Mouse (Mus musculus): ENCODE measurements around the gene Oaf. TPM values are rescaled to one million over a fixed set of nuclear protein-coding genes. Genes with fewer than 3 reads are reported as not detected.
A peak's percentile ranks its signal among the peaks of the same experiment; 100 is the strongest.

Oaf gene
- polyA plus RNA-seq, 1 experiment from 2014 or later: 89.3 TPM

- peaks cover 46% of the 10 kb centered on the region for H3K36me3 ChIP-seq
- H3K27me3 ChIP-seq: no peaks in the 10 kb centered on the region
- H3K9me3 ChIP-seq: no peaks in the 10 kb centered on the region
- H3K4me3 ChIP-seq: no peak overlapping the region
- H3K27ac ChIP-seq: peak overlapping the region; percentile 32
- H3K9ac ChIP-seq: no peak overlapping the region
- H3K4me2 ChIP-seq (replicated peaks): no peak overlapping the region
- peaks cover 17% of the 10 kb centered on the region for H3K4me1 ChIP-seq
- no peak for ATAC-seq (ENCODE audit: insufficient number of reproducible peaks, insufficient read depth, low FRiP score, low TSS enrichment)
- WGBS: 31% methylated on average over 18 of the region's 18 CpGs
Measured at GRCm38 (mm10) chr9:43221643-43222428, 17.9 kb downstream of the Oaf start.

GRCm38 (mm10) chr9:43210771-43211450 lies 28.8 kb downstream of the Oaf start:
- WGBS: 23% methylated on average over 11 of the region's 11 CpGs
- peaks cover 11% of the 10 kb centered on the region for H3K4me1 ChIP-seq
- ATAC-seq (ENCODE audit: insufficient number of reproducible peaks, insufficient read depth, low FRiP score, low TSS enrichment): no peak
- peaks cover 19% of the 10 kb centered on the region for H3K27me3 ChIP-seq
- H3K9me3 ChIP-seq: no peaks in the 10 kb centered on the region
- no peaks in the 10 kb centered on the region for H3K36me3 ChIP-seq
- no peak overlapping the region for H3K9ac ChIP-seq
- peak overlapping the region; percentile 41 for H3K27ac ChIP-seq
- H3K4me2 ChIP-seq (replicated peaks): 0 out of 2 replicates have a peak overlapping the region, but pooled peaks have one; percentile 24
- no peak overlapping the region for H3K4me3 ChIP-seq

- Histone ChIP-seq H3K9ac (no peak within 1 kb of the TSS), H3K4me1 (peaks cover 18% of the 10 kb centered on the region), H3K36me3 (no peaks in the 10 kb centered on the region), H3K4me2 (replicated peaks) (peak within 1 kb of the TSS; percentile 24), H3K4me3 (no peak within 1 kb of the TSS), H3K27ac (peak within 1 kb of the TSS; percentile 41), H3K27me3 (peaks cover 26% of the 10 kb centered on the region), H3K9me3 (no peaks in the 10 kb centered on the region)
- WGBS: 3% methylated on average over 13 of the region's 13 CpGs
- no peak; the same call in 1 of the 2 replicates for ATAC-seq (ENCODE audit: insufficient number of reproducible peaks, insufficient read depth, low FRiP score, low TSS enrichment)
Measured at GRCm38 (mm10) chr9:43210190-43210682, 29.5 kb downstream of the Oaf start, which contains the start of gene Pou2f3. Pou2f3 (minus strand) TSS chr9:43210369.

GRCm38 (mm10) chr9:43206022-43206390 lies 33.7 kb downstream of the Oaf start:
- Histone ChIP-seq H3K27ac (no peak overlapping the region), H3K36me3 (no peaks in the 10 kb centered on the region), H3K9me3 (no peaks in the 10 kb centered on the region), H3K27me3 (peaks cover 51% of the 10 kb centered on the region), H3K9ac (no peak overlapping the region), H3K4me1 (peaks cover 22% of the 10 kb centered on the region), H3K4me2 (replicated peaks) (peak overlapping the region; percentile 68), H3K4me3 (peak overlapping the region; percentile 36)
- no peak for ATAC-seq (ENCODE audit: insufficient number of reproducible peaks, insufficient read depth, low FRiP score, low TSS enrichment)
- WGBS: 2% methylated on average over 15 of the region's 15 CpGs

- Histone ChIP-seq H3K9me3 (no peaks in the 10 kb centered on the region), H3K27me3 (peaks cover 52% of the 10 kb centered on the region), H3K4me3 (peak overlapping the region; percentile 36), H3K9ac (peak overlapping the region; percentile 40; the same call in 1 of the 2 replicates), H3K4me1 (peaks cover 18% of the 10 kb centered on the region), H3K4me2 (replicated peaks) (peak overlapping the region; percentile 68), H3K36me3 (no peaks in the 10 kb centered on the region), H3K27ac (no peak overlapping the region)
- WGBS: 4% methylated on average over 41 of the region's 41 CpGs
- ATAC-seq (ENCODE audit: insufficient number of reproducible peaks, insufficient read depth, low FRiP score, low TSS enrichment): 0 out of 2 replicates have a peak, but pooled peaks have one; percentile 22
Measured at GRCm38 (mm10) chr9:43205343-43206021, 34.2 kb downstream of the Oaf start.

- Histone ChIP-seq H3K27ac (no peak overlapping the region), H3K9me3 (no peaks in the 10 kb centered on the region), H3K27me3 (peaks cover 30% of the 10 kb centered on the region), H3K9ac (no peak overlapping the region), H3K4me1 (peaks cover 10% of the 10 kb centered on the region), H3K4me2 (replicated peaks) (peak overlapping the region; percentile 23), H3K36me3 (no peaks in the 10 kb centered on the region), H3K4me3 (no peak overlapping the region)
- WGBS: 5% methylated on average over 5 of the region's 5 CpGs
- no peak for ATAC-seq (ENCODE audit: insufficient number of reproducible peaks, insufficient read depth, low FRiP score, low TSS enrichment)
Measured at GRCm38 (mm10) chr9:43200212-43200611, 39.5 kb downstream of the Oaf start.

- peaks cover 4% of the 10 kb centered on the region; the same call in 1 of the 2 replicates for H3K4me1 ChIP-seq
- no peaks in the 10 kb centered on the region for H3K36me3 ChIP-seq
- WGBS: 14% methylated on average over 9 of the region's 9 CpGs
- H3K9me3 ChIP-seq: no peaks in the 10 kb centered on the region
- 0 out of 2 replicates have a peak, but pooled peaks cover 4% of the 10 kb centered on the region for H3K27me3 ChIP-seq
- ATAC-seq (ENCODE audit: insufficient number of reproducible peaks, insufficient read depth, low FRiP score, low TSS enrichment): no peak
- no peak overlapping the region for H3K27ac ChIP-seq
- H3K4me2 ChIP-seq (replicated peaks): no peak overlapping the region
- no peak overlapping the region for H3K4me3 ChIP-seq
- H3K9ac ChIP-seq: no peak overlapping the region
Measured at GRCm38 (mm10) chr9:43194001-43194400, 45.7 kb downstream of the Oaf start.

GRCm38 (mm10) chr9:43191561-43191960 lies 48.1 kb downstream of the Oaf start:
- no peaks in the 10 kb centered on the region for H3K36me3 ChIP-seq
- no peak for ATAC-seq (ENCODE audit: insufficient number of reproducible peaks, insufficient read depth, low FRiP score, low TSS enrichment)
- H3K27me3 ChIP-seq: 0 out of 2 replicates have a peak, but pooled peaks cover 4% of the 10 kb centered on the region
- H3K9ac ChIP-seq: no peak overlapping the region
- H3K27ac ChIP-seq: no peak overlapping the region
- WGBS: 49% methylated on average over 4 of the region's 4 CpGs
- peaks cover 4% of the 10 kb centered on the region; the same call in 1 of the 2 replicates for H3K4me1 ChIP-seq
- no peaks in the 10 kb centered on the region for H3K9me3 ChIP-seq
- H3K4me3 ChIP-seq: no peak overlapping the region
- no peak overlapping the region for H3K4me2 ChIP-seq (replicated peaks)

- Histone ChIP-seq H3K9me3 (no peaks in the 10 kb centered on the region), H3K36me3 (no peaks in the 10 kb centered on the region), H3K27me3 (0 out of 2 replicates have a peak, but pooled peaks cover 2% of the 10 kb centered on the region), H3K9ac (no peak overlapping the region), H3K4me1 (peaks cover 2% of the 10 kb centered on the region; the same call in 1 of the 2 replicates), H3K4me3 (no peak overlapping the region), H3K4me2 (replicated peaks) (no peak overlapping the region), H3K27ac (no peak overlapping the region)
- WGBS: 65% methylated on average over 3 of the region's 3 CpGs
- no peak for ATAC-seq (ENCODE audit: insufficient number of reproducible peaks, insufficient read depth, low FRiP score, low TSS enrichment)
Measured at GRCm38 (mm10) chr9:43189021-43189356, 50.7 kb downstream of the Oaf start.

GRCm38 (mm10) chr9:43188309-43189020 lies 51.2 kb downstream of the Oaf start:
- no peaks in the 10 kb centered on the region for H3K27me3 ChIP-seq
- H3K36me3 ChIP-seq: no peaks in the 10 kb centered on the region
- no peaks in the 10 kb centered on the region for H3K4me1 ChIP-seq
- no peak overlapping the region for H3K27ac ChIP-seq
- WGBS: 69% methylated on average over 12 of the region's 12 CpGs
- H3K4me2 ChIP-seq (replicated peaks): no peak overlapping the region
- H3K9ac ChIP-seq: no peak overlapping the region
- ATAC-seq (ENCODE audit: insufficient number of reproducible peaks, insufficient read depth, low FRiP score, low TSS enrichment): no peak
- H3K9me3 ChIP-seq: no peaks in the 10 kb centered on the region
- no peak overlapping the region for H3K4me3 ChIP-seq

- Histone ChIP-seq H3K4me3 (no peak overlapping the region), H3K9me3 (no peaks in the 10 kb centered on the region), H3K4me1 (peaks cover 6% of the 10 kb centered on the region; the same call in 1 of the 2 replicates), H3K27me3 (no peaks in the 10 kb centered on the region), H3K27ac (no peak overlapping the region), H3K9ac (no peak overlapping the region), H3K36me3 (no peaks in the 10 kb centered on the region), H3K4me2 (replicated peaks) (no peak overlapping the region)
- ATAC-seq (ENCODE audit: insufficient number of reproducible peaks, insufficient read depth, low FRiP score, low TSS enrichment): no peak
- 62% methylated on average over 5 of the region's 5 CpGs for WGBS
Measured at GRCm38 (mm10) chr9:43179614-43180013, 60.1 kb downstream of the Oaf start.

All from embryonic facial prominence, embryonic 12.5 days (tissue).